Mouse (Mus musculus) mesoderm, embryonic 11.5 days (tissue): ENCODE results near the gene Gm45015.
"Not testable (repeated sequence)": the region's sequence is repeated elsewhere in the genome, so short reads cannot be mapped to it uniquely, and the experiment has no call there.

Experiments used
- DNase-seq: peaks from one replicate; pipeline ENCODE4 v3.0.0-alpha.2; 2012; ENCODE audit warnings: low read depth, low spot score

The Gm45015 gene

GRCm38 (mm10) chrX:73336740-73337139 is at the start of gene Gm45015:
Gene Gm45015 (minus strand): TSS chrX:73336840.
- no peak for DNase-seq

GRCm38 (mm10) chrX:73384924-73385323 is 48.3 kb upstream of the Gm45015 start:
- DNase-seq: no peak

- no peak for DNase-seq
Observed at GRCm38 (mm10) chrX:73384419-73384818, 47.8 kb upstream of the Gm45015 start.

- DNase-seq: no peak
Observed at GRCm38 (mm10) chrX:73363291-73363690, 26.7 kb upstream of the Gm45015 start.

GRCm38 (mm10) chrX:73356719-73357118 is 20.1 kb upstream of the Gm45015 start:
- DNase-seq: no peak

- no peak for DNase-seq
Observed at GRCm38 (mm10) chrX:73356163-73356562, 19.5 kb upstream of the Gm45015 start.

GRCm38 (mm10) chrX:73344346-73344745 is 7.7 kb upstream of the Gm45015 start:
- no peak for DNase-seq

GRCm38 (mm10) chrX:73343802-73344201 is 7.2 kb upstream of the Gm45015 start:
- DNase-seq: no peak

GRCm38 (mm10) chrX:73342941-73343735 is 6.5 kb upstream of the Gm45015 start:
- DNase-seq: peak; percentile 9

GRCm38 (mm10) chrX:73342483-73342895 is 5.8 kb upstream of the Gm45015 start, which contains the start of gene Zfp275:
Gene Zfp275 (plus strand): TSS chrX:73342621.
- peak; percentile 73 for DNase-seq

- DNase-seq: no peak
Observed at GRCm38 (mm10) chrX:73342068-73342467, 5.4 kb upstream of the Gm45015 start.

GRCm38 (mm10) chrX:73341473-73341872 is 4.8 kb upstream of the Gm45015 start:
- no peak for DNase-seq

GRCm38 (mm10) chrX:73333548-73333947 is 3.1 kb downstream of the Gm45015 start:
- DNase-seq: no peak

- no peak for DNase-seq
Observed at GRCm38 (mm10) chrX:73327215-73327614, 9.4 kb downstream of the Gm45015 start.

- DNase-seq: no peak
Observed at GRCm38 (mm10) chrX:73321029-73321428, 15.6 kb downstream of the Gm45015 start.

- DNase-seq: peak; percentile 12
Observed at GRCm38 (mm10) chrX:73312522-73312921, 24.1 kb downstream of the Gm45015 start.

- DNase-seq: not testable (repeated sequence)
Observed at GRCm38 (mm10) chrX:73295745-73296144, 40.9 kb downstream of the Gm45015 start.

GRCm38 (mm10) chrX:73292876-73293275 is 43.8 kb downstream of the Gm45015 start, which contains the start of the genes Xlr5a and Xlr5c:
Gene Xlr5a (minus strand): TSS chrX:73292976.
Gene Xlr5c (minus strand): TSS chrX:73292976.
- not testable (repeated sequence) for DNase-seq
